15 mouse cellular contexts compared by ENCODE assay signal in the genomic region with DNA sequence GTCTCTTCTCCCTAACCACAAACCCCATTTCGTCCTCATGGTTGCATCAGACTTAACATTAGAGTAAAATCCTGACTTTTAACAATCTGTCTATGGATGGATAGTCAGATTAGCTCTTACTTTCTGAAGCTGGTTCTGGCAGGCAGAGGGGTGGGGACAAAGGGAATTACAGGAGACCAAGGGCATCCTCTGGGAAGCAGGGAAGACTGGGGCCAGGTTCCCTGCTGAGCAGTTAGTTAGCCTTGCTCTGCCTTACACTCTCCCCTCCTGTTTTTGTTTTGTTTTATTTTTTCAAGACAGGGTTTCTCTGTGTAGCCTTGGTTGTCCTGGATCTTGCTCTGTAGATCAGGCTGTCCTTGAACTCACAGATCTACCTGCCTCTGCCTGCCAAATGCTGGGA. TPM values are rescaled to one million over a fixed set of nuclear protein-coding genes. Genes with fewer than 3 reads are reported as not detected.
"Had no signal": no experiment of that assay in that cellular context is flagged by ENCODE, and none has a peak within 500 bp of the region (broad histone marks: within the 10 kb centered on the region; RNA-seq: fewer than 3 reads in every experiment).

No protein-coding gene starts in this region.

- DNase-seq: cerebellum, adult 9-11 months; cerebellum, postnatal 10 days; cerebellum, postnatal 14 days; cerebellum, postnatal 25 days; cerebellum, postnatal 36 days; embryo, embryonic 11 days; forebrain, postnatal 0 days; gastrocnemius, adult 2 months; gastrocnemius, postnatal 10 days; gastrocnemius, postnatal 25 days; gastrocnemius, postnatal 36 days; heart, adult 11 months; heart, adult 18-20 months; heart, adult 2 months had no signal

RNA-seq across cellular contexts. Expression of gene Zap70, which starts 8.4 kb away (rescaled TPM):
- total RNA-seq: granulocyte monocyte progenitor cell, adult 5-6 weeks had no signal
